Mouse (Mus musculus) myocyte (in vitro differentiated cells): ENCODE results near the gene Ccdc136. TPM values are rescaled to one million over a fixed set of nuclear protein-coding genes. Genes with fewer than 3 reads are reported as not detected.
A peak's percentile ranks its signal among the peaks of the same experiment; 100 is the strongest.

Experiments used
- H3K27me3 ChIP-seq: one replicate; pipeline ENCODE4 v1.6.1; 2011; ENCODE audit not compliant: control insufficient read depth, insufficient read depth, insufficient read length
- H3K36me3 ChIP-seq: one replicate; pipeline ENCODE4 v1.6.1; 2011; ENCODE audit not compliant: control insufficient read depth, insufficient read depth
- H3K4me2 ChIP-seq: one replicate; pipeline ENCODE4 v1.6.1; 2011; ENCODE audit warnings: low read depth, control low read depth
- H3K4me3 ChIP-seq: one replicate; pipeline ENCODE4 v1.5.1; 2011; ENCODE audit warnings: mild to moderate bottlenecking, control low read depth, moderate library complexity
- H3K79me2 ChIP-seq: one replicate; pipeline ENCODE4 v1.6.1; 2011; ENCODE audit not compliant: control insufficient read depth, insufficient read depth
- H3ac ChIP-seq: one replicate; pipeline ENCODE4 v1.6.1; 2011; ENCODE audit not compliant: control insufficient read depth, insufficient read length
- CEBPB ChIP-seq: IDR thresholded peaks from 2 replicates; pipeline ENCODE4 v1.6.1; 2011; ENCODE audit warnings: mild to moderate bottlenecking, moderate library complexity; ENCODE audit not compliant: poor library complexity, insufficient read depth, severe bottlenecking
- E2F4 ChIP-seq: IDR thresholded peaks from one replicate; pipeline ENCODE4 v1.6.1; 2011; ENCODE audit warnings: mild to moderate bottlenecking, control low read depth, moderate library complexity; ENCODE audit not compliant: insufficient read depth
- MAX ChIP-seq: IDR thresholded peaks from one replicate; pipeline ENCODE4 v1.6.1; 2011; ENCODE audit warnings: low read depth, mild to moderate bottlenecking, control low read depth
- MYOD1 ChIP-seq, 3 experiments: IDR thresholded peaks; one replicate each; pipeline ENCODE4 v1.6.1; 2011; ENCODE audit warnings: control low read depth in 2 of 3, low read depth in 2 of 3, mild to moderate bottlenecking in 2 of 3, moderate library complexity in 1 of 3; ENCODE audit not compliant: insufficient read length in 2 of 3, control insufficient read depth in 1 of 3
- MYOG ChIP-seq, 3 experiments: IDR thresholded peaks; one replicate each; pipeline ENCODE4 v1.6.1; 2011; ENCODE audit warnings: control low read depth in 2 of 3, low read depth in 2 of 3, mild to moderate bottlenecking in 2 of 3; ENCODE audit not compliant: insufficient read length in 2 of 3, control insufficient read depth in 1 of 3, insufficient read depth in 1 of 3
- POLR2A ChIP-seq: IDR thresholded peaks from one replicate; pipeline ENCODE4 v1.6.1; 2011; ENCODE audit warnings: low read depth, mild to moderate bottlenecking, control low read depth, moderate library complexity; ENCODE audit not compliant: insufficient read length
- POLR2AphosphoS2 ChIP-seq: IDR thresholded peaks from one replicate; pipeline ENCODE4 v1.6.1; 2011; ENCODE audit warnings: low read depth, control low read depth; ENCODE audit not compliant: insufficient read length
- REST ChIP-seq: IDR thresholded peaks from one replicate; pipeline ENCODE4 v1.6.1; 2011; ENCODE audit warnings: mild to moderate bottlenecking, control low read depth, moderate library complexity; ENCODE audit not compliant: insufficient read depth, insufficient read length
- SRF ChIP-seq: IDR thresholded peaks from one replicate; pipeline ENCODE4 v1.6.1; 2011; ENCODE audit warnings: low read depth; ENCODE audit not compliant: control insufficient read depth, insufficient read length
- TCF12 ChIP-seq: IDR thresholded peaks from one replicate; pipeline ENCODE4 v1.6.1; 2011; ENCODE audit warnings: mild to moderate bottlenecking, control low read depth; ENCODE audit not compliant: poor library complexity, insufficient read depth, severe bottlenecking
- TCF3 ChIP-seq: IDR thresholded peaks from one replicate; pipeline ENCODE4 v1.6.1; 2011; ENCODE audit warnings: low read depth, control low read depth; ENCODE audit not compliant: insufficient read length
- USF1 ChIP-seq: IDR thresholded peaks from one replicate; pipeline ENCODE4 v1.6.1; 2011; ENCODE audit warnings: low read depth, mild to moderate bottlenecking, control low read depth, moderate library complexity
- polyA plus RNA-seq: library from polyadenylated mRNA; unstranded; fragments of >200 nt; fragmentation: generic; extraction: Trizol; gene quantifications from one replicate; pipeline ENCODE4 v1.2.1, GENCODE M21; 2012; ENCODE audit warnings: missing spikeins

Ccdc136 gene
- polyA plus RNA-seq, 1 experiment = 16.7 TPM

- no peak overlapping the region for H3K4me3 ChIP-seq
- H3K27me3 ChIP-seq = no peaks in the 10 kb centered on the region
- TF ChIP-seq MYOD1 (IDR thresholded peaks at IDR 0.05; ENCODE audit: control insufficient read depth in 1 of 3, insufficient read length in 2 of 3, low read depth in 2 of 3) (no peak), MAX (no peak), USF1 (no peak), SRF (no peak), POLR2A (no peak)
- H3K36me3 ChIP-seq = peaks cover 90% of the 10 kb centered on the region
- H3K79me2 ChIP-seq = no peaks in the 10 kb centered on the region
- H3ac ChIP-seq = no peak overlapping the region
- no peak overlapping the region for H3K4me2 ChIP-seq
These were observed 53.7 kb downstream of the Ccdc136 start for GRCm38 (mm10) chr6:29449858-29450257.

DNA sequence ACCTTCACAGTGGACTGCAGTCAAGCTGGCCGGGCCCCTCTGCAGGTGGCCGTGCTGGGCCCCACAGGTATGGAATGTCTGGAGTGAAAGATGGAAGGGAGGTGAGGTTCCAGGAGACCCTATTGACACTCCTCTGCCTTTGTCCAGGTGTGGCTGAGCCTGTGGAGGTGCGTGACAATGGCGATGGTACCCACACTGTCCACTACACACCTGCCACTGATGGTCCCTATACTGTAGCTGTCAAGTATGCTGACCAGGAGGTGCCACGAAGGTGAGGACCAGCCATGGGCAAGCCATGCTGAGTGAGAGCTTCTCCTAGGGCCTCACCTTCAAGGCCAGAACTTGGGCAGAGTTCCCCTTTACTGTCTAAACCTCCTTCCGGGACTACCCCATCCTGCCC, 54.6 kb downstream of the Ccdc136 start:
- Histone ChIP-seq H3ac (no peak overlapping the region), H3K79me2 (no peaks in the 10 kb centered on the region), H3K4me2 (no peak overlapping the region), H3K4me3 (no peak overlapping the region), H3K27me3 (no peaks in the 10 kb centered on the region), H3K36me3 (peaks cover 88% of the 10 kb centered on the region)
- TF ChIP-seq POLR2A = peak; percentile 63
- TF ChIP-seq MYOD1 (IDR thresholded peaks at IDR 0.05; ENCODE audit: control insufficient read depth in 1 of 3, insufficient read length in 2 of 3, low read depth in 2 of 3) = no peak
- peak; percentile 79 for TF ChIP-seq POLR2AphosphoS2

DNA sequence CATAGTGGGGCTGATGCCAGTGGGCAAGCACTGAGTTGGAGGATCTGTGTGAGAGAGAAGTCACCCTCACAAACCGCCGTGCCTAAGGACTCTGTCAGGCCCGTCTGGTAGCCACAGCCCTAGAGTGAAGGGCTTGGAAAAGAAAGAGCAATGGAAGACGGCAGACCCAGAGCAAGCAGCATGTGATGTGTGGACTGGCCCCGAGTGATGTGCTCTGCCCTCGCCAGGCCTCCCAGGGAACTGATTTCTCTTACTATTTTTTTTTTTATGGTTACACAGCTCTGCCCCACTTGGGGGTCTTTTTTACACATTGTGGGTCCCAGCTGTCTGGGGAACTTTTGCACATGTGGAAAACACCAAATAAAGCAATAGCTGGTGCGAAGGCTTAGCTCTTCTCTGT, 65.4 kb downstream of the Ccdc136 start:
- Histone ChIP-seq H3K4me2 (no peak overlapping the region), H3K4me3 (no peak overlapping the region), H3K79me2 (no peaks in the 10 kb centered on the region), H3ac (no peak overlapping the region), H3K36me3 (peaks cover 40% of the 10 kb centered on the region), H3K27me3 (no peaks in the 10 kb centered on the region)
- TF ChIP-seq MAX (no peak), POLR2AphosphoS2 (peak; percentile 61), TCF12 (no peak), USF1 (no peak), TCF3 (no peak), SRF (no peak), CEBPB (no peak)

DNA sequence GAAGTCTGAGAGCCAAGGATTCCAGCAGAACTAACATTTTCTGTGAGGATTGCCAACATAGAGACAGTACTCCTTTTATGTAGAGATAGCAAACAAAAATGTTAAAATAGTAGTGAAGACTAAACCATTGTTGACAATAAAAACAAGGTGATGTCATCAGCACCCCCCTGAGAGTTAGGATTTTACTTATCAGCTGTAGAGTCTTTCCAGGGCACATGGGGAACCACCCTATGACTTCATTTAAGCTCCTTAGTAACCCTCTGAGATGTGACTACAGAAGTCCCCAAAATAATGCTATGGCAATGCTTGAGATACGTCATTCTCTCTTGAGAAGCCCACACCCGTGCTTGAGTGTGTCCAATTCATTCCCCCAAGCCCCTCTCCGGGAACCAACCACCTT, 67.3 kb downstream of the Ccdc136 start:
- Histone ChIP-seq H3K36me3 (peaks cover 23% of the 10 kb centered on the region), H3K79me2 (no peaks in the 10 kb centered on the region), H3K4me2 (no peak overlapping the region), H3K27me3 (no peaks in the 10 kb centered on the region), H3K4me3 (no peak overlapping the region), H3ac (no peak overlapping the region)
- TF ChIP-seq E2F4 = no peak
- no peak for TF ChIP-seq REST
- TF ChIP-seq MYOD1 (IDR thresholded peaks at IDR 0.05; ENCODE audit: control insufficient read depth in 1 of 3, insufficient read length in 2 of 3, low read depth in 2 of 3) = no peak
- TF ChIP-seq MYOG (IDR thresholded peaks at IDR 0.05; ENCODE audit: control insufficient read depth in 1 of 3, insufficient read depth in 1 of 3, insufficient read length in 2 of 3, low read depth in 2 of 3) = no peak
- no peak for TF ChIP-seq CEBPB
- TF ChIP-seq MAX = no peak
- no peak for TF ChIP-seq USF1
- TF ChIP-seq POLR2A = no peak
- no peak for TF ChIP-seq TCF12
- no peak for TF ChIP-seq SRF
- no peak for TF ChIP-seq POLR2AphosphoS2
- no peak for TF ChIP-seq TCF3

GRCm38 (mm10) chr6:29467583-29468354, 71.7 kb downstream of the Ccdc136 start, which contains the start of gene Atp6v1f:
Gene Atp6v1f (plus strand): TSS chr6:29467718.
- peak within 1 kb of the TSS; percentile 76 for H3K4me2 ChIP-seq
- peak within 1 kb of the TSS; percentile 13 for H3ac ChIP-seq
- TF ChIP-seq POLR2A (peak; percentile 51), CEBPB (peak; percentile 96), TCF12 (no peak), MYOD1 (IDR thresholded peaks at IDR 0.05; ENCODE audit: control insufficient read depth in 1 of 3, insufficient read length in 2 of 3, low read depth in 2 of 3) (peak in 1 of 3 experiments; percentile 56), MYOG (IDR thresholded peaks at IDR 0.05; ENCODE audit: control insufficient read depth in 1 of 3, insufficient read depth in 1 of 3, insufficient read length in 2 of 3, low read depth in 2 of 3) (peak in 1 of 3 experiments; percentile 38), USF1 (peak; percentile 81)
- H3K27me3 ChIP-seq = no peaks in the 10 kb centered on the region
- peak within 1 kb of the TSS; percentile 75 for H3K4me3 ChIP-seq
- no peaks in the 10 kb centered on the region for H3K79me2 ChIP-seq
- H3K36me3 ChIP-seq = peaks cover 7% of the 10 kb centered on the region
